Mouse (Mus musculus): ENCODE measurements around the gene Csrp3.

Csrp3 gene

GRCm38 (mm10) chr7:48829177-48829910, 18.5 kb downstream of the Csrp3 start:
- DNase-seq (ENCODE audit: low spot score in 2 of 2), result no peak

- DNase-seq (ENCODE audit: low spot score in 2 of 2), result no peak
Measured at GRCm38 (mm10) chr7:48825170-48825569, 22.7 kb downstream of the Csrp3 start.

- DNase-seq (ENCODE audit: low spot score in 2 of 2), result no peak
Measured at GRCm38 (mm10) chr7:48824671-48825070, 23.2 kb downstream of the Csrp3 start.

- no peak for DNase-seq (ENCODE audit: low spot score in 2 of 2)
Measured at GRCm38 (mm10) chr7:48823621-48824020, 24.2 kb downstream of the Csrp3 start.

GRCm38 (mm10) chr7:48821654-48822053, 26.2 kb downstream of the Csrp3 start:
- DNase-seq (ENCODE audit: low spot score in 2 of 2), result no peak

- DNase-seq (ENCODE audit: low spot score in 2 of 2), result no peak
Measured at GRCm38 (mm10) chr7:48813594-48813993, 34.2 kb downstream of the Csrp3 start.

- DNase-seq (ENCODE audit: low spot score in 2 of 2), result no peak
Measured at GRCm38 (mm10) chr7:48812358-48812757, 35.5 kb downstream of the Csrp3 start.

GRCm38 (mm10) chr7:48810652-48811051, 37.2 kb downstream of the Csrp3 start:
- DNase-seq (ENCODE audit: low spot score in 2 of 2), result no peak

- no peak for DNase-seq (ENCODE audit: low spot score in 2 of 2)
Measured at GRCm38 (mm10) chr7:48806587-48806986, 41.2 kb downstream of the Csrp3 start.

- no peak for DNase-seq (ENCODE audit: low spot score in 2 of 2)
Measured at GRCm38 (mm10) chr7:48803381-48803780, 44.5 kb downstream of the Csrp3 start.

GRCm38 (mm10) chr7:48795130-48795529, 52.7 kb downstream of the Csrp3 start:
- no peak for DNase-seq (ENCODE audit: low spot score in 2 of 2)

- no peak for DNase-seq (ENCODE audit: low spot score in 2 of 2)
Measured at GRCm38 (mm10) chr7:48791412-48791811, 56.4 kb downstream of the Csrp3 start.

GRCm38 (mm10) chr7:48790117-48790516, 57.7 kb downstream of the Csrp3 start:
- no peak for DNase-seq (ENCODE audit: low spot score in 2 of 2)

- peak; percentile 83 to 90 for DNase-seq (ENCODE audit: low spot score in 2 of 2)
Measured at GRCm38 (mm10) chr7:48788851-48789572, 58.8 kb downstream of the Csrp3 start, which contains the start of gene Zdhhc13. Gene Zdhhc13 (plus strand): TSS chr7:48789003.

- DNase-seq (ENCODE audit: low spot score in 2 of 2), result no peak
Measured at GRCm38 (mm10) chr7:48788348-48788747, 59.5 kb downstream of the Csrp3 start.

GRCm38 (mm10) chr7:48784773-48785523, 62.9 kb downstream of the Csrp3 start:
- no peak for DNase-seq (ENCODE audit: low spot score in 2 of 2)

- DNase-seq (ENCODE audit: low spot score in 2 of 2), result no peak
Measured at GRCm38 (mm10) chr7:48782432-48782831, 65.4 kb downstream of the Csrp3 start.

Measured in frontal cortex, postnatal 25 days (tissue).